Mouse (Mus musculus) cerebellum, postnatal 4 days (tissue): ENCODE data around the gene Vmn1r53.
"Not testable (repeated sequence)": the region's sequence is repeated elsewhere in the genome, so short reads cannot be mapped to it uniquely, and the experiment has no call there.

Source experiments
- DNase-seq, 2 experiments: peaks; one replicate each; pipeline ENCODE4 v3.0.0; 2022; ENCODE audit warnings: low spot score in 2 of 2, mixed read lengths in 1 of 2

Vmn1r53 gene

GRCm38 (mm10) chr6:90224338-90224737 lies at the start of gene Vmn1r53:
Gene Vmn1r53, minus strand, starts transcription at chr6:90224438.
- no peak for DNase-seq

DNA sequence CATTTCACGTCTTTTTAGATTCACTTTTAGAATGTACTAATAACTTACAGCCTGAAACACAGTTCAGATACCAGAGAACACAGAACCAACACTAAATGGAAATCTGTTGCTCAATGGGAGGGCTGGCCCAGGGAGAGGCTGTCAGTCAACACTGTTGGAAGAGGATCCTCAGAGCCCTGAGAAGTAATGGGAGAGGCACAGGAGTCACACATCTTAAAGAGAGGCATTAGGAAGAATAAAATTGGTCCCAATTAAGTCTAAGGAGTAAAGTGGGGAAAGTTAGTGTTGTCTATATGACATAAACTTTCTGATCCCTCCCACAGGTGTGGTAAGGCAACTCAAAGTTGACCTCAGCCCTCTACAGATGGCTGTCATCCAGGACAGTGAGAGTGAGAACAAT lies 21.8 kb upstream of the Vmn1r53 start, which contains the start of gene Vmn1r54:
Vmn1r54 (plus strand) TSS at position 301 of the 400 bp plus-strand sequence.
- no peak for DNase-seq

- DNase-seq: no peak
These were observed 19.8 kb upstream of the Vmn1r53 start for GRCm38 (mm10) chr6:90244019-90244418.

GRCm38 (mm10) chr6:90232681-90233080 lies 8.4 kb upstream of the Vmn1r53 start:
- DNase-seq: no peak

GRCm38 (mm10) chr6:90232114-90232513 lies 7.9 kb upstream of the Vmn1r53 start:
- not testable (repeated sequence) for DNase-seq

DNA sequence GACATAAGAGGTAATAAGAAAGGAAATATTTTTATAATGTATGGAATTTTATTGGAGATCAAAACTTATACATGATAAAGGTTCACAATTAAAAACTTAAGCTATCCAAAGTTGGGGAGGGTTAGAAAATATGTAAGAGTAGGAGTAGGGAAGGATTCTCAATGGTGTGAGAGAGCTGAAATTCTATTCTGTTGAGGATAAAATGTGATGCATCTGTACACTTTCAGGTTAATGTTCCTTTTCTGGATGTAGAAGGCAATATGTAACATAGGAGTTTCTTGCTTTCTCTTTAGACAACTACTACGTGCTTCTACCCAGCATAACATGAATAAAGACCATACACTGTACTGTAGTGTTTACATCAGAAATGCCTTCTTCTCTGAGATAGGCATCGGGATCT lies 21.7 kb downstream of the Vmn1r53 start, which contains the start of gene V1ra8:
V1ra8 (plus strand) TSS at position 301 of the 400 bp plus-strand sequence.
- DNase-seq: not testable (repeated sequence)

GRCm38 (mm10) chr6:90174508-90174907 lies 49.7 kb downstream of the Vmn1r53 start, which contains the start of gene Vmn1r52:
Gene Vmn1r52, plus strand, starts transcription at chr6:90174808.
- DNase-seq: no peak
